Mouse (Mus musculus): ENCODE data around the gene Zfp746. TPM values are rescaled to one million over a fixed set of nuclear protein-coding genes. Genes with fewer than 3 reads are reported as not detected.

Gene Zfp746
- polyA plus RNA-seq (2014; fragmentation: Illumina TruSeq; extraction: RNeasy Lipid Tissue Mini Kit (QIAGEN cat#74804); ENCODE audit: low read depth, low replicate concordance): 8.9 TPM

DNA sequence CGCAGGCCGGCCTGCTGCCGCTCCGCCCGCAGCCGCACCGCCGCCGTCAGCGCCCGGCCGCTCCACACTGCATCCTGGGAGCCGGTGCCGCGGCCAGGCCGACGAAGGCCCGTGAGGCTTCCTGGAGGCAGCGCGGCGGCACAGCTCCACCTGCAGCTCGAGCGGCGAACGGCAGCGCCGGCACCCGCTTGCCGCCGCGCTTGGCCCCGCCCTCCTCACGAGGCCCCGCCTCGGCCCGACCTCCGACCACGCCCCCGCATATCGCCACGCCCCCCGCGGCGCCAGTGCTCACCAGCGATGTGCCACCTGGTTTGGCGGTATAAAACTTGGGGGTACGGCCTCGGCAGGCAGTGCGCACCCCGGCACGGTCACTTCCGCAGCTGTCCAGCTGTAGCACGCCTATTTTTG, at the start of gene Zfp746:
TSS of gene Zfp746 (minus strand) at position 123 of the 408 bp plus-strand sequence.

DNA sequence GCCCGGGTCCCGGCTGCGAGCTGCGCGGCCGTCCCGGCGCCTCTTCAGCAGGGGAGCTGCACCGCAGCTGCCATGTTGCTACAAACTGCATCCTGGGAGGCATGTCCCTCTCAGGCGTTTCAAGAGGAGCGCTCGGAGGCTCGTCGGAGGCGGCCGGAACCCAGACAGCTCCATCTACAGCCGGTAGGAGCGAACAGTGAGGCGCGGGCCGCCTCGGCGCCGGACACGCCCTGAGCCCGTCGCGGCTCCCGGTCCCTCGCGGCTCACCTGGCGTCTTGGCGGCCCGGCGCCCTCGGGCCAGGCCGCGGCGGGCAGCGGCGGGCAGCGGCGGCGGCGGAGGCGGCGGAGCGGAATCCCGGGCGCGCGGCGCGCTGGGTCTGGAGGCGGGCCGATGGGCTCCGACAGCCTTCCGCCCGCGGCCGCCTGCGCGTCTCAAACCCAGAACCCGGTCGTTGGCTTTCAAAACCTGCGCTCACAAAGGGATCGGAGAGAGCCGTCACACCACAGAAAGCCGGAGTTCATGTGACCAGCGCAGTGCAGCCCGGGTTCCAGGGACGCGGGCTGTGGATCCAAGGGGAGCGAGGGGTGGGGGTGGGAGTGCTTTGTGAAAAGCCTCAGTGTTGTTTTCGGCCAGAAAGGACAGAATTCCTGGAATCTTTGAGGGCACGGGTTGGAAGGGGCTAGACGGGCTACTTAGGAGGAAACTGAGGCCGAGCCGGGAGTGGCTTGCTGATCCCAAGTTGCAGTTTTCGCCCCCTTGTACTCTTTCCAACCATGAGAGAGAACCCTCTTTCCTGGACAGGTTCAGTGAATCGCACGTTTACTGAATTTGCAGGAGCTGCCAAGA, 37.7 kb downstream of the Zfp746 start, which contains the start of gene Zfp777:
TSS of gene Zfp777 (minus strand) at position 486 of the 847 bp plus-strand sequence.

Other genes with a start within 250 kb of the Zfp746 start
- gene Zfp282, start 209.4 kb downstream of the Zfp746 start, polyA plus RNA-seq (2014; fragmentation: Illumina TruSeq; extraction: RNeasy Lipid Tissue Mini Kit (QIAGEN cat#74804); ENCODE audit: low read depth, low replicate concordance): 0.48 TPM
- gene Zfp212, start 166.1 kb downstream of the Zfp746 start, polyA plus RNA-seq (2014; fragmentation: Illumina TruSeq; extraction: RNeasy Lipid Tissue Mini Kit (QIAGEN cat#74804); ENCODE audit: low read depth, low replicate concordance): 4.7 TPM
- 24.8 TPM for gene Zfp956, start 133.2 kb downstream of the Zfp746 start, polyA plus RNA-seq (2014; fragmentation: Illumina TruSeq; extraction: RNeasy Lipid Tissue Mini Kit (QIAGEN cat#74804); ENCODE audit: low read depth, low replicate concordance)
- gene Zfp777, start 37.7 kb downstream of the Zfp746 start, polyA plus RNA-seq (2014; fragmentation: Illumina TruSeq; extraction: RNeasy Lipid Tissue Mini Kit (QIAGEN cat#74804); ENCODE audit: low read depth, low replicate concordance): 3.2 TPM